Comparison of ENCODE assay signal across 15 mouse cellular contexts in the genomic region with DNA sequence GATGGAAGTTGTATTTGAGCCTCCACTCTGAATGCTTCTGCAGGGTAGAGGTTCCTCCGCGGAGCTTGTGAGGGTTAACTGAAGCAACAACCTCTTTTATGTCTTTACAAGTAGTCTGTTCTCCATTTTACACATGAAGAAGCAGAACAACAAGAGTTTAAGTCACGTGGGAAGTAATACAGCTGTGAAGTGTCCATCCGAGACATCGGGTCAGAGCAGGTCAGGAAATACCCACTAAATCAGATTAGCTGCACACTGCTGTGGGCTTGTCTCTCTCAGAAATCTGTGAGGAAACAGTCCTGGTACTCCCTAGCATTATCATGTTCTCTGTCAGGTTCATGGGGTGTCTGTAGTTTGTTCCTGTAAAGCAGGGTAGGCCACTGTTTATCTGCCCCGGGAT.
DNase-seq lines count a peak whose midpoint lies in the region; ATAC-seq lines count a peak whose summit lies in the region.
"Had no signal": no experiment of that assay in that cellular context is flagged by ENCODE, and none has a peak within 500 bp of the region (broad histone marks: within the 10 kb centered on the region; RNA-seq: fewer than 3 reads in every experiment).

No protein-coding gene starts in this region.

- H3K9me3 ChIP-seq in heart, embryonic 10.5 days = no peaks in the 10 kb centered on the region
- no peaks in the 10 kb centered on the region for H3K9me3 ChIP-seq in kidney, embryonic 15.5 days (replicated peaks)
- H3K9me3 ChIP-seq in forebrain, embryonic 13.5 days (replicated peaks) = no peaks in the 10 kb centered on the region
- H3K9me3 ChIP-seq: forebrain, embryonic 10.5 days; heart, embryonic 15.5 days; neural tube, embryonic 15.5 days had no signal

- H3K27ac ChIP-seq in heart, embryonic 10.5 days = no peak overlapping the region
- H3K27ac ChIP-seq in kidney, embryonic 15.5 days = peak overlapping the region; percentile 37
- no peak overlapping the region for H3K27ac ChIP-seq in forebrain, embryonic 13.5 days
- H3K27ac ChIP-seq: forebrain, embryonic 10.5 days; heart, embryonic 15.5 days; neural tube, embryonic 15.5 days had no signal

- peak overlapping the region; percentile 15 for H3K4me2 ChIP-seq in kidney, embryonic 15.5 days
- no peak overlapping the region for H3K4me2 ChIP-seq in forebrain, embryonic 13.5 days
- H3K4me2 ChIP-seq: heart, embryonic 15.5 days; neural tube, embryonic 15.5 days had no signal

- no peaks in the 10 kb centered on the region for H3K4me1 ChIP-seq in heart, embryonic 10.5 days
- H3K4me1 ChIP-seq in kidney, embryonic 15.5 days = peaks cover 34% of the 10 kb centered on the region
- no peaks in the 10 kb centered on the region for H3K4me1 ChIP-seq in forebrain, embryonic 13.5 days
- H3K4me1 ChIP-seq: heart, embryonic 15.5 days had no signal

- no peaks in the 10 kb centered on the region for H3K36me3 ChIP-seq in heart, embryonic 10.5 days
- no peaks in the 10 kb centered on the region for H3K36me3 ChIP-seq in kidney, embryonic 15.5 days
- H3K36me3 ChIP-seq in forebrain, embryonic 13.5 days (ENCODE audit: poor library complexity, severe bottlenecking) = no peaks in the 10 kb centered on the region
- H3K36me3 ChIP-seq: forebrain, embryonic 10.5 days; heart, embryonic 15.5 days; neural tube, embryonic 15.5 days had no signal

- no peak overlapping the region for H3K4me3 ChIP-seq in heart, embryonic 10.5 days
- no peak overlapping the region for H3K4me3 ChIP-seq in kidney, embryonic 15.5 days (replicated peaks)
- H3K4me3 ChIP-seq in forebrain, embryonic 13.5 days = no peak overlapping the region
- H3K4me3 ChIP-seq: forebrain, embryonic 10.5 days; heart, embryonic 15.5 days; neural tube, embryonic 15.5 days had no signal

- no peaks in the 10 kb centered on the region for H3K27me3 ChIP-seq in heart, embryonic 10.5 days (ENCODE audit: insufficient read depth, poor library complexity, severe bottlenecking)
- H3K27me3 ChIP-seq in kidney, embryonic 15.5 days = no peaks in the 10 kb centered on the region
- no peaks in the 10 kb centered on the region for H3K27me3 ChIP-seq in forebrain, embryonic 13.5 days
- H3K27me3 ChIP-seq: heart, embryonic 15.5 days; neural tube, embryonic 15.5 days had no signal

- DNase-seq in heart, embryonic 10.5 days (ENCODE audit: low spot score) = peak; percentile 25
- DNase-seq in heart, postnatal 14 days = no peak
- DNase-seq in embryo, embryonic 10 days (ENCODE audit: low spot score) = peak; percentile 54
- DNase-seq in skeletal muscle tissue, adult 2 months (ENCODE audit: low read depth, low spot score) = peak; percentile 22
- no peak for DNase-seq in right cerebral cortex, postnatal 14 days
- DNase-seq in frontal cortex, postnatal 14 days (ENCODE audit: low spot score in 2 of 2) = no peak
- DNase-seq: layer of hippocampus, postnatal 36 days; lung, postnatal 14 days; thymus, adult 2 months had no signal

- intact Hi-C loops in heart, postnatal 14 days (cut with DNase I) = loop anchor here (10.0 kb wide), 2 partner anchors 120 to 370 kb away; no protein-coding TSS in a partner anchor

- H3K9ac ChIP-seq in kidney, embryonic 15.5 days = no peak overlapping the region
- no peak overlapping the region for H3K9ac ChIP-seq in forebrain, embryonic 13.5 days
- H3K9ac ChIP-seq: heart, embryonic 15.5 days; neural tube, embryonic 15.5 days had no signal

- peak; percentile 93 for ATAC-seq in kidney, embryonic 15.5 days (replicated peaks; ENCODE audit: low FRiP score)
- ATAC-seq in forebrain, embryonic 13.5 days = no peak
- ATAC-seq: midbrain, embryonic 16.5 days had no signal

- 76% methylated on average over 6 of the region's 6 CpGs for WGBS in heart, embryonic 10.5 days
- WGBS in kidney, embryonic 15.5 days = 9% methylated on average over 6 of the region's 6 CpGs
- WGBS in forebrain, embryonic 13.5 days = 56% methylated on average over 6 of the region's 6 CpGs

Comparison
In these comparisons a context has a peak if more than half of its experiments do, and no peak if none do; other contexts are left out.
1. DNase-seq: peak in heart, embryonic 10.5 days (single experiment), embryo, embryonic 10 days (single experiment) and skeletal muscle tissue, adult 2 months (single experiment); none in heart, postnatal 14 days (0 of 2), right cerebral cortex, postnatal 14 days (single experiment) and frontal cortex, postnatal 14 days (0 of 2).